8 mouse cellular contexts compared by ENCODE assay signal in the genomic region with DNA sequence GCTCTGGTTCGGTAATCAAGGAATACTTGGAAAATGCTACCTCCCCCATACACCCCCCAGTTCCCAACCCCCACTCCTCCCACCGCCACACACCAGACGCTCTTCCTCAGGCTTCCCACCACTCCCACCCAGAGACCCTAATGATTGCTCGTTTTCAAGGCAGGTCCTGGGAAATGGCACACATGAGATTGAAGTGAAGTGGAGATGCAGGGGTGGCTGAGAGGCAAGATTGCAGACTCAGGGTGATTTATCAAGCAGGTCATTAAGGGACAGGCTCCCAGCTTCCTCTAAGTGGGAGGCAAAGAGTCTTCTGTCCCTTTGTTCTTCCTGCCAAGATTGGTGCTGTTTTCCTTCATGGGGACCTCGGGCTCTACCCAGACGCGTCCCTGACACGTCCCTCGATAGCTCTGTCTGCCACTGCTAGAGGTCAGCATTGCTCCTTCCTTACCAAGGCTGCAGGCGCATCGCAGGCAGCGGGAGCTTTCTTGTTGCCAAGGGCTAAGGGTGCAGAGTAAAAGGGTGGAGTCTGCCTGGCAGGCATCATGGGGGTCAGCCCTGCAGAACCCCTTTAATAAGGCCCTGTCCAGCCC.
DNase-seq lines count a peak whose midpoint lies in the region; ATAC-seq and TF ChIP-seq lines count a peak whose summit lies in the region.

No protein-coding gene starts in this region.

- DNase-seq in urinary bladder, postnatal 14 days (ENCODE audit: low spot score) = peak; percentile 32
- no peak for DNase-seq in urinary bladder, adult 18-20 months (ENCODE audit: low spot score in 2 of 2)
- DNase-seq in liver, embryonic 11.5 days (ENCODE audit: low spot score) = no peak
- DNase-seq in midbrain, postnatal 0 days (ENCODE audit: low spot score) = peak; percentile 66
- no peak for DNase-seq in left cerebral cortex, postnatal 14 days (ENCODE audit: low spot score in 2 of 2)
- DNase-seq in layer of hippocampus, adult 9-10 months (ENCODE audit: low spot score) = no peak

- WGBS in heart, embryonic 15.5 days = 20% methylated on average over 12 of the region's 12 CpGs
- 24% methylated on average over 12 of the region's 12 CpGs for WGBS in liver, embryonic 11.5 days
- 25% methylated on average over 12 of the region's 12 CpGs for WGBS in midbrain, postnatal 0 days

- no peak overlapping the region for H3K9ac ChIP-seq in heart, embryonic 15.5 days
- H3K9ac ChIP-seq in liver, embryonic 11.5 days (ENCODE audit: low read depth, low read length) = no peak overlapping the region
- H3K9ac ChIP-seq in midbrain, postnatal 0 days (replicated peaks; ENCODE audit: low read length, poor library complexity, severe bottlenecking) = no peak overlapping the region

- peaks cover 69% of the 10 kb centered on the region for H3K4me1 ChIP-seq in heart, embryonic 15.5 days (replicated peaks)
- peaks cover 3% of the 10 kb centered on the region; the same call in 1 of the 2 replicates for H3K4me1 ChIP-seq in liver, embryonic 11.5 days (replicated peaks; ENCODE audit: control insufficient read depth, insufficient read depth, low read length)
- H3K4me1 ChIP-seq in midbrain, postnatal 0 days (ENCODE audit: insufficient read depth, low read length) = no peaks in the 10 kb centered on the region

- peak overlapping the region; percentile 4; the same call in 1 of the 2 replicates for H3K4me2 ChIP-seq in heart, embryonic 15.5 days
- H3K4me2 ChIP-seq in liver, embryonic 11.5 days = no peak overlapping the region
- no peak overlapping the region for H3K4me2 ChIP-seq in midbrain, postnatal 0 days (ENCODE audit: low read depth, low read length, poor library complexity, severe bottlenecking)

- peak; percentile 62 for ATAC-seq in common myeloid progenitor, adult 5-6 weeks (replicated peaks; ENCODE audit: low read depth, poor library complexity, severe bottlenecking)
- ATAC-seq in heart, embryonic 15.5 days (replicated peaks; ENCODE audit: insufficient number of reproducible peaks, insufficient read depth, low FRiP score, low read depth) = peak; percentile 71
- ATAC-seq in liver, embryonic 11.5 days (replicated peaks; ENCODE audit: low FRiP score) = peak; percentile 32; the same call in 1 of the 2 replicates
- 0 out of 2 replicates have a peak, but pooled peaks have one; percentile 39 for ATAC-seq in midbrain, postnatal 0 days (ENCODE audit: low FRiP score)

- no peak overlapping the region for H3K4me3 ChIP-seq in heart, embryonic 15.5 days
- H3K4me3 ChIP-seq in liver, embryonic 11.5 days (ENCODE audit: low read depth, low read length) = no peak overlapping the region
- H3K4me3 ChIP-seq in midbrain, postnatal 0 days (ENCODE audit: low read depth, low read length) = no peak overlapping the region

- no peak overlapping the region for H3K27ac ChIP-seq in heart, embryonic 15.5 days
- H3K27ac ChIP-seq in liver, embryonic 11.5 days (ENCODE audit: low read depth, low read length) = no peak overlapping the region
- H3K27ac ChIP-seq in midbrain, postnatal 0 days (ENCODE audit: low read depth, low read length) = no peak overlapping the region

- peak; percentile 63 for TF ChIP-seq CTCF in midbrain, postnatal 0 days (IDR thresholded peaks at IDR 0.05)

- no peaks in the 10 kb centered on the region for H3K36me3 ChIP-seq in heart, embryonic 15.5 days
- no peaks in the 10 kb centered on the region for H3K36me3 ChIP-seq in liver, embryonic 11.5 days (ENCODE audit: control insufficient read depth, insufficient read depth, low read length)
- H3K36me3 ChIP-seq in midbrain, postnatal 0 days (ENCODE audit: insufficient read depth, low read length) = no peaks in the 10 kb centered on the region

- H3K9me3 ChIP-seq in heart, embryonic 15.5 days (replicated peaks) = no peaks in the 10 kb centered on the region
- H3K9me3 ChIP-seq in liver, embryonic 11.5 days (ENCODE audit: control insufficient read depth, low read length) = no peaks in the 10 kb centered on the region
- no peaks in the 10 kb centered on the region for H3K9me3 ChIP-seq in midbrain, postnatal 0 days (ENCODE audit: low read length)

- intact Hi-C loops in left cerebral cortex, postnatal 14 days (cut with DNase I) = loop anchor here (10.0 kb wide), 1 partner anchor 288 kb away; no protein-coding TSS in a partner anchor

- no peaks in the 10 kb centered on the region for H3K27me3 ChIP-seq in heart, embryonic 15.5 days
- H3K27me3 ChIP-seq in liver, embryonic 11.5 days (replicated peaks; ENCODE audit: control insufficient read depth, insufficient read depth, low read length) = no peaks in the 10 kb centered on the region
- H3K27me3 ChIP-seq in midbrain, postnatal 0 days (ENCODE audit: insufficient read depth, low read length) = no peaks in the 10 kb centered on the region

Comparison
In these comparisons a context has a peak if more than half of its experiments do, and no peak if none do; other contexts are left out.
1. DNase-seq: peak in urinary bladder, postnatal 14 days (single experiment) and midbrain, postnatal 0 days (single experiment); none in urinary bladder, adult 18-20 months (0 of 2), liver, embryonic 11.5 days (single experiment), left cerebral cortex, postnatal 14 days (0 of 2) and layer of hippocampus, adult 9-10 months (single experiment).
2. Peak in every context shown above with its lines, with median percentiles within 50 percentile points of each other: ATAC-seq.